Mouse (Mus musculus) ES-E14 (cell line): Measurements from ENCODE around the gene Gzme.

Experiments used
- CHD2 ChIP-seq: IDR thresholded peaks from 2 replicates; pipeline ENCODE4 v1.6.1; 2014; ENCODE audit warnings: mild to moderate bottlenecking, low read depth, low read length, inconsistent platforms
- MAFK ChIP-seq: IDR thresholded peaks from 2 replicates; pipeline ENCODE4 v1.6.1; 2014; ENCODE audit warnings: mild to moderate bottlenecking, low read depth, low read length, inconsistent platforms; ENCODE audit not compliant: insufficient read depth
- ZNF384 ChIP-seq: IDR thresholded peaks from 2 replicates; pipeline ENCODE4 v1.6.1; 2012; ENCODE audit warnings: low read depth, low read length, inconsistent platforms

- TF ChIP-seq CHD2 (no peak), ZNF384 (no peak), MAFK (no peak)
Observed at GRCm38 (mm10) chr14:56120525-56120924, at the start of gene Gzme.
